Mouse (Mus musculus) erythroblast, adult 5-6 weeks (primary cell): ENCODE measurements around the gene Ugt1a5. TPM values are rescaled to one million over a fixed set of nuclear protein-coding genes. Genes with fewer than 3 reads are reported as not detected.
"Not testable (repeated sequence)": the region's sequence is repeated elsewhere in the genome, so short reads cannot be mapped to it uniquely, and the experiment has no call there.

Experiments used
- ATAC-seq: replicated peaks from 2 replicates; pipeline ENCODE4 v1.8.0; 2016; ENCODE audit warnings: moderate number of reproducible peaks, mild to moderate bottlenecking, moderate TSS enrichment, inconsistent platforms; ENCODE audit not compliant: poor library complexity, low FRiP score, severe bottlenecking
- total RNA-seq, 2 experiments: library from RNA; stranded (forward) in 1 of 2; stranded (reverse) in 1 of 2; fragments of 150-400 nt in 1 of 2; fragments of 200-764, 138-1000 nt in 1 of 2; gene quantifications; 2 replicates each; pipeline versions ENCODE4 v1.2.3 to v1.2.4; 2015 to 2017; ENCODE audit warnings: low replicate concordance in 2 of 2

Ugt1a5 gene
- total RNA-seq, 2 experiments from 2014 or later: not detected

DNA sequence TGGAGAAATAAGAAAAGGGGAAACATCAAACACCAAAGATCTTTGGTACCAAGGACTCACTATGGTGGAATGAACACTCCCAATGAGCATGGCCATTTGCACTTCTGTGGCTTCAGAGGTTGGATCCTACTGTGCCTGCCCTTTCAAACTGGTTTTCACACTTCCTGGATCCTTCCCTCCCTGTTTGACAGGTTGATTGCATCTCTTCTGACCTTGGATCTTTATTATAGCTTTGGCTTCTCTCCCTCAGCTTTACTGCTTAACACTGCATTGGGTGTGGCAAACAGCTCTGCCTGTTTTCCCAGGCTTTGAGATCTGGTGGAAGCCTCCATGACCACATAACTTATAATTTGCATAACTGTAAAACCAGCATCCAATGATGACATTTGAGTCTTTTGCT, 54.5 kb downstream of the Ugt1a5 start:
- no peak for ATAC-seq

DNA sequence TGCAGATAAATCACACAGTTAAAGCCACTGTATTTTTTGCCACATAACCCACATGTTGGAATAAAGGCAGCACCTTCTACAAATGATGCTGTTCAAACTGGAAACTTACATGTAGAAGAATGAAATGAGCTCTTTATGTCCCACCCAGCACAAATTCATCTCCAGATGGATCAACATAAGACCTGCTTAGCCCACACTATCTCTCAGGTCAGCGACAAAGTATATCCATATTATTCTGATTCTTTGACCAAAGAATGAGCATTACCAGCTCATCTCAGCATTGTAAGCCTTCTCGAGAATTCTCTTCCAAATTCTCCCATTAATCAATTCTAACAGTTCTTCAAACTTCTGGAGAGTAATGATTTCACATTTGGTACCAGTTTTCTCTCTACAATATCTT, 56.4 kb downstream of the Ugt1a5 start:
- no peak for ATAC-seq

DNA sequence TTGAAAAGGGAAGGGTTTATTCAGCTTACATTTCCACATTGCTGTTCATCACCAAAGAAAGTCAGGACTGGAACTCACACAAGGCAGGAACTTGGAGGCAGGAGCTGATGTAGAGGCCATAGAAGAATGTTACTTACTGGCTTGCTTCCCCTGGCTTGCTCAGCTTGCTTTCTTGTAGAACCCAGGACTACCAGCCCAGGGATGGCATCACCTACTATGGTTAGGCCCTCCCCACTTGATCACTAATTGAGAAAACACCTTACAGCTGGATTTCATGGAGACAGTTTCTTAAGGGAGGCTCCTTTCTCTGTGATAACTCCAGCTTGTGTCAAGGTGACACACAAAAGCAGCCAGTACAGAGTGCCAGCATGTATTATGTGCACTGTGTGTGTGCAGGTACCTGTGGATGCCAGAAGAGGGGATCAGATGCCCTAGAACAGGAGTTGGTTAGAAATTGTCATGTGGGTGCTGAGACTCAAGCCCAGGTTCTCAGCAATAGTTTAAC, 57.3 kb downstream of the Ugt1a5 start:
- ATAC-seq: not testable (repeated sequence)

DNA sequence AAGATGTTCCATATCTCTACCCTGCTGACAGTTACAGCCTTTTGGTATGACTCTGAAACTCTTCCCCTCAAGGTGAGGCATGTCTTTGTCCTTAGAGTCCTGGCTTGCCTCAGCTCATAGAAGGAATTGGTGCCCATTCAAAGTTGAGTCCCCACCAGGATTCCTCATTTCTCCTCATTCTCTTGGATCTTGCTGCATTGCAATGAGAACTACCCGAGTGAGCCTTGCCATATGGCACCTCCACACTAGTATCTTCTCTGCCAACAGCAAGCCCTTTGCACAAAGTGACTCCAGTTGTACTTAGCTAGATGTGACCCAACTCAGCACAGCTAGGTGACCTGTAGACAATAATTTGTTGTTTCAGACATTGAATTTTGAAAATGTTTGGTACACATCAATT, 57.8 kb downstream of the Ugt1a5 start:
- no peak for ATAC-seq

DNA sequence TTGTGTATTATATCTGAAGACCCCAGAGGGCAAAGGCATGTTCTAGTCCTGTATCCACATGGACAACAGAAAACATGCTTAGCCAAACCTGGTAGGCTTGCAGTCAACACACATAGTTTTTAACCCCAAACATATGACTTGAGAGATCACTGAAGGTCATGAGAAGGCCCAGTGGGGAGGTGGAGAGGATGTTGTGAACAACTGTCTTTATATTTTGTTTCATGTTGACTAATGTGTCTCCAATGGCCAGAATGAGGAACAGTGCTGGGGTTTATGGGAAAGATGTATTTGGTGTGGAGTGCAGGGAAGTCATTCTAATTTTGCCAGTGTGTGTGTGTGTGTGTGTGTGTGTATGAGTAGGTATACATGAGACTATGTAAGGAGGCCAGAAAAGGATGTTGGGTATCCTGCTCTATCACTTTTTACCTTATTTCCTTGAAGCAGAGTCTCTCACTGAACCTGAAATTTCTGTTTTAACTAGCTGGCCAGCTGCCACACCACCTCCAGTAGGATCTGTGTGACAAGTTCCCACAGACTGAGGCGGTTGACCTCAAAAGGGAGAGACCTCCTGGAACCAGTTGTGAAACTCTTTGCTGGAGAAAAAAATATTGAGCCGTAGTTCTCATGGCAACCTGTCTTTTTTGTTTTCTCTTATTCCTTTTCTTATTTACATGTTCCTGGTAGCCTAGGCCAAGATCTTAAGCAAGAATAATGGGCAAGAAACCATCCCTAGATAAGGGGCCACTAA, 58.4 kb downstream of the Ugt1a5 start:
- no peak for ATAC-seq

DNA sequence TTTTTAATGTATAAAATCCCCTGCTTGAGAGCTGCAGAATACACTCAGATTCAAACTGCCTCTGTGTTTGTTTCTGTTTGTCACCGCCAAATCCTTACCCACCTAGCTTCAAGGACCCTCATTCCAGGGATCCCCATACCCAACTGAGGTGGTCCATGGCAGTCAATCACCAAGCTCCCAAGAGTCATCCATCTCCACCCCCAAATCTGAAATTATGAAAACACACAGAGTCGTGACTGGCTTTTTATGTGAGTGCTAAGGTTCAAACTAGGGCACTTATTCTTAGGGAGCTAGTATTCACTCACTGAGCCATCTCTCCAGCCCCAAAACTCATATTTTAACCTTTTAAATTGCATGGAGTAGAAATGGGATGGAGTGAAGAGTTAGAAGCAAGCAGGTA, 59.5 kb downstream of the Ugt1a5 start:
- not testable (repeated sequence) for ATAC-seq

DNA sequence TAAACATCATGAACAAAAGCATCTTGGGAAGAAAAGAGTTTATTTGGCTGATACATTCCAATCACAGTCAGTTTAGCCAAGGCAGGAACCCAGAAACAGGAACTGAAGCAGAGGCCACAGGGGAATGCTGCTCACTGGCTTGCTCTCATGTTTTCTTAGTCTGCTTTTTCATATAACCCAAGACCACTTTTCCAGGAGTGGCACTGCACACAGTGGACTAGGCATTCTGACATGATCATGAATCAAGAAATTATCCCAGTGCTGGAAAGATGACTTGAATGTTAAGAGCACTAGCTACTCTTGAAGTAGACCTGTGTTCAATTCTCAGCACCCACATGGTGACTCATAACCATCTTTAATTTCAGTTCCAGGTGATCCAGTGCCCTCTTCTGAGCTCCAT, 59.9 kb downstream of the Ugt1a5 start:
- ATAC-seq: no peak

DNA sequence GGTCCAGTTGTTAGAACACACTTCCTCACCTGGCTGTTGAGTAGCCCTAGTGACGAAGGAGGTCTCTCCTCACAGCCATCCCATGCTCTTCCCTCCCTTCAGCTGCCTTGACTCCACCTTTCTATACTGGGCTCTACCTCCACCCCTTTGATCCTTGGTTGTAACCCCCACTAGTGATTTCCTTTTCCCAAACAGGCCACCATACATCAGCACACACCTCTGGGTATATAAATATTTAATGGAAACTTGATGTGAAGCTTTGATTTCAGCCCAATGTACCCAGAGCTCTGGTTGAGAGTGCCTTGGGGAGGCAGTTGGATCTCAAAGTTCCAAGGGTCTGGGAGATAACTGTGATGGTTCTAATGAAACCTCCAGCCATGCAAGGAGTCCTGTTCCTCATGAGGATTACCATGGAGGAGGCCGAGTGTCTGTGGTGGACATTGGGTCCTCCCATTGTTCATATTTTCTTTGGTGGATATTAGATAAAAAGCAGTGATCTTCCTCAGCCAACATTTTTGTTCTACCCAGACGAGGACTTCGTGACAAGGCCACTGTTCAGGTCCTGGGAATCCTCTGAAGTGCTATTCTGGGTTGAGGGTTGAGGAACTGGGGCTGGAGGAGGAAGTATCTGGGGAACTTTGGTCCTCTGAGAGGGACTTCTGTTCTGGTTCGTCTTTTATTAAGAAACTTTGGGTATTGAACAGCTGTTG, 61.0 kb downstream of the Ugt1a5 start, which contains the start of gene Mroh2a:
Mroh2a (plus strand) TSS at position 317 of the 710 bp plus-strand sequence.
- no peak for ATAC-seq

DNA sequence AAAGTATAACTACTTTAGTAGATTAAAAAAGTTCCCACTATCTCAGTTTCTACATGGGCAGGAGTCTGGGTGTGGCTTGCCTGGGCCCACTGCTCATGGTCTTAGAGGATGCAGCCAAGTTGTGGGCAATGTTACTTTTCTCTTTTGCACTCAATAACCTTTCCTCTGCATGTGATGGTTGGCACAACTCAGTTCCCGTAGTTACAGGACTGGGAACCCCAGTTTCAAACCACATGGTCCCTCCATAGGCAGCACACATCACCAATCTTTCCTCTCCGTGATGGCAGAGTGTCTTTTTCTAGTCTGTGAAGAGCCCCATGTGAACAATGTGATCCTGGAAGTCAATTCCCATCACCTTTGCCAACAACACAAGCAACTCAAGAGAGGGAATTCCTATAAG, 61.7 kb downstream of the Ugt1a5 start:
- ATAC-seq: peak; percentile 23; the same call in 1 of the 2 replicates

DNA sequence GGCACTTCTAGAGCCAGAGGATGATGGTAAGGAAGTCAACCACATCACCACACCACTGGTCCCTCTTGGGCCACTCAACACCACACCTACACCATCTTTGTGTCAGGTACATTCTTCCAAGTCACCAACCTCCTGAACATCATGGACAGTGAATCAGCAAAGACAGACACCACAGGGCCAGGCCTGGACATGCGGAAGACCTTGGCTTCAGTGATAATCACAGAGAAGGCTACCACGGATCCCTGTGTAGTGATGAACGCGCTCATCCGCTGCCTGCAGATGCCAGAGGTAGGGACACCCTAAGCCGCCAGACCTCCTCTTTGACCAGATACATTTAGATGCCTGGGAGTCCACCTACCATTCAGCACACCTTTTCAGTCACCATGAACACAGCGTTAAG, 62.3 kb downstream of the Ugt1a5 start:
- ATAC-seq: no peak

DNA sequence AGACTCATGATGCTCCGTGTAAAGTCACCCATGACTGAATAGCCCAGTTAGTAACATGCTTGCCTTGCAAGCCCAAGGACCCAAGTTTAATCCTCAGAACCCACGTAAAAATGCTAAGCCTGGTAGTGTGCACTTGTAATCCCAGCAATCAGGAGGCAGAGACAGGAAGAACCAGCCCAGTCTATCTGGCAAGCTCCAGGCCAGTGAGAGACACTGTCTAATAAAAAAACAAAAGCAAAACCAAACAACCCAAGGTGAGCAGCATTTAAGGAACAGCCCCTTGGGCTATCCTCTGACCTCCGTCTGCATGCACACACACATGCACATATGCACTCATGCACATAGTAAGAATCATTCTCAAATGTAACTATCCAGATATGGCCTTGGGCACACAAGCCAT, 63.8 kb downstream of the Ugt1a5 start:
- no peak for ATAC-seq

DNA sequence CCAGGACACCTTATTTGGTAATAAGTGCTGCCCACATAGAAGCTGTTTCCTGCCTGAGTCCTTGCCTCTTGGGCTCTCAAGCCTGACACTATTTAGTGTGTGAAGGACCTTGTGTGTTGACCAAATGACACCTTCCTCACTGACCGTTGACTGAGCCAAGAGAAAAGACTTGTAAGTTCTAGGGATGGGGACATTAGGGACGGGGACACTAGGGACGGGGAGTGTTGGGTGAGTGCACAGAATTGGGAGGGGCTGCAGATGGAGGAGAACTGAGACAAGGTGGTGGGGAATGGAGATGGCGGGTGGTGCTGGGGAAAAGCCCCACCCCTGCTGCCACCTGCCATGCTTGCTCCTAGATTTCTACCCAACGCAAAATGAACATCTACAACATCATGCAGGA, 64.2 kb downstream of the Ugt1a5 start:
- no peak for ATAC-seq

DNA sequence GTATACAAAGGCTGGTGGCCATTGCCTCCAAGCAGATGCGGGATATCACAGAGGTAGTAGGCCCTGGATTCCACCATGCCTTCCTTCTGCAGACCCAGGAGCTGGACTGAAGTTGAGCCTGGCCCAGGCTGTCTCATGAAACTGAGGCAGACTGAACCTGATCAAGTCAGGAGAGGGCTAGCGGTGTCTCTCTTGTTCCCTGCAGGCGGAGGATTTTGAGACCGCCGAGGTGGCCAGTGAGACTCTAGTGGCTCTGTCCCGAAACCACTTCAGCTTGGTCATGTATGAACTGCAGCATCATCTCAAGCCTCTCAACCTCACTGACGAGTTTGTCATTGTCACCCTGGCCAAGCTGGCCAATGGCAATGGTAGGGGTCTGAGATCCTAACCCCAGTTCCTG, 64.6 kb downstream of the Ugt1a5 start:
- ATAC-seq: no peak

DNA sequence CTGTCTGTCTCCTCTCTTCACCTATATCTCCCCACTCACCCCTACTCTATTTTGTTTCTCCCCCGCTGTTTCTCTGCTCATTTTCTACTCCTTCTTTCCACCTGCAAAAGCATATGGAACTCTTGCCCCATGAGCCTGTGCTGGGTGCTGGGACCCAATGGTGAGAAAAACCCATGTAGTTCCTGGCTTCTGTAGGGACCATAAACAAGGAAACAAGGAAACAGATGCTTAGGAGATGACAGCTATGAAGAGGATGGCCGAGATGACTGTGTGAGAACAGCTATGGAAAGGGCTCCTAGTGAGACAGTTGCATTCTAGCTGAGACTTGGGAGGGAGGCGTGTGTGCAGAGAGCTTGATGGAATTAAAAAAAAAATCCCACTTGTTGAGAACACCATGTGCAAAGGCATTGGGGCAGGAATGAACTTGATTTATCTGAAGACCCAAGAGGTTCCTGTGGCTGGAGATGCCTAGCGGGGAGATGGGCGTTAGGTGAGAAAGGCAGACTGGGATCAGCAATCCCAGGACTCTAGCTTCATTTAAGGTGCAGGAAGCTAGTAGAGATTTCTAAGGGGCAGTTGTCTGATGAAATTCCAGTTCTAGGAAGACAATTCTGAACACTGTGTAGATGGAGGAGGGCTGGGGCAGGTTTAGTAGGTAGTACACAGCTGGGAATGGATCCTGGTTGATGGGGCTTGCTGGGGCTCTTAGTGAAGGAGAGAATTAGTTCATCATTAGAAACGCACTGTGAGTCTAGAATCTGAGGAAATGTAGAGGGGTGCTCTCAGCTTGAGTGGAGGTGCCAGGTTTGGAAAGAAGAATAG, 65.4 kb downstream of the Ugt1a5 start:
- no peak for ATAC-seq

DNA sequence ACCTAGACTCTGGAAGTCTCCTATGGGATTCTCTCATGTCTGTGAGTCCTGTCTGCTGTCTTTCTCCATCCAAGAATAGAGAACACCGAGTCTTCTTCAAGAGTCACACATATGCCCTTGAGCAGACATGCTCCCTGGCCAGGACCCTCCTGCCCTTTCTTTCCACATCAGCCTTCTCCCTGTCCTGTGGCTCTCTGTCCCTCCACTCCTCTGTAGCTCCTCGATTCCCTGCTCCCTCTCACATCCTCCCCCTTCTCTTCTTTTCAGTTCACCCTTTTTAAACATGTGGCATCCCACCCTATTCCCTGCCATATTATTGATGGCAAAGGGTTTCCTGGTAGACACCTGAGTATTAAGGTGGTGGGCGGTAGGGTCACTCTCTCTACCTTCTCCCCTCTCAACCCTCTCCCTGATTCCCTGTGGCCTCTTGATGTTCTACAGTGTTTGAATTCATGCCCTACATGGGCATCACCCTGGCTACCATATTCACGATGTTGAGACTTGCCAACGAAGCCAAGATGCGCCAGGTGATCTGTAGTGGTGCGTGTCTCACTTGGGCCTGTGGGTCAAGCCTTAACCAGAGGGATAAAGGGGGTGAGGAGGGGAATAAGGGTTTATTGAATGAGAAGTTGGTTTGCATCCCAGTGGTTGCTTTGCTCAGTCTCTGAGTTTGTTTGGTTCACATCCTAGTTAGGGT, 66.1 kb downstream of the Ugt1a5 start:
- ATAC-seq: no peak

DNA sequence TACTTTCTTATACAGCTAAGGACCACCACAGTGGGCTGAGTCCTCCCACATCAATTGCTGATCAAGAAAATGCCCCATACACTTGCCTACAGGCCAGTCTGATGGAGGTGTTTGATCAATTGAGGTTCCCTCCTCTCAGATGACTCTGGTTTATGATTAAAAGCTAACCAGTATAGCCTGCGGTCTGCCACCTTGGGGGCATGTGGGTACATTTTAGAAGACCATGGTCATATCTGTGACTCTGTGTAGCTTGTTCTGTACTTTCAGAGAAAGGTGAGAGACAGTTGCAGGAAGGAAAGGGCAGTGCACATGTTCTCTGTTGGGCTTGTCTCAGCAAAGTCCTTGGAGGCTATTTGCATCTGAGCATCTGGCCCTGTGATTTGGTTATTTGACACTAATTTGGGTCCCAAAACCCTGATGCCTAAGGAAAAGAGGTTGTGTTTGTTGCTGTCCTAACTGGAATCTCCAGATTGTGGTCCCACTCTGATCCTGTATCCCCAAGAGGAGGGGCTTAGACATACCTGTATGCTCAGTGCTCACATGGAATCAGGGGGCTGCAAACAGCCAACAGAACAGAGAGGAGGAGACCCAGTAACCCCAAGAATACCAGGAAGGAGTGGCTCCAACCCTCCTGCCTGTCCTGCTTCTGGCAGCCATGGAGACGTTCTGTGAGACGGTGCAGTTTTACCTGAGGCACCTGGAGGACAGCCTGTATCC, 67.0 kb downstream of the Ugt1a5 start:
- ATAC-seq: no peak

DNA sequence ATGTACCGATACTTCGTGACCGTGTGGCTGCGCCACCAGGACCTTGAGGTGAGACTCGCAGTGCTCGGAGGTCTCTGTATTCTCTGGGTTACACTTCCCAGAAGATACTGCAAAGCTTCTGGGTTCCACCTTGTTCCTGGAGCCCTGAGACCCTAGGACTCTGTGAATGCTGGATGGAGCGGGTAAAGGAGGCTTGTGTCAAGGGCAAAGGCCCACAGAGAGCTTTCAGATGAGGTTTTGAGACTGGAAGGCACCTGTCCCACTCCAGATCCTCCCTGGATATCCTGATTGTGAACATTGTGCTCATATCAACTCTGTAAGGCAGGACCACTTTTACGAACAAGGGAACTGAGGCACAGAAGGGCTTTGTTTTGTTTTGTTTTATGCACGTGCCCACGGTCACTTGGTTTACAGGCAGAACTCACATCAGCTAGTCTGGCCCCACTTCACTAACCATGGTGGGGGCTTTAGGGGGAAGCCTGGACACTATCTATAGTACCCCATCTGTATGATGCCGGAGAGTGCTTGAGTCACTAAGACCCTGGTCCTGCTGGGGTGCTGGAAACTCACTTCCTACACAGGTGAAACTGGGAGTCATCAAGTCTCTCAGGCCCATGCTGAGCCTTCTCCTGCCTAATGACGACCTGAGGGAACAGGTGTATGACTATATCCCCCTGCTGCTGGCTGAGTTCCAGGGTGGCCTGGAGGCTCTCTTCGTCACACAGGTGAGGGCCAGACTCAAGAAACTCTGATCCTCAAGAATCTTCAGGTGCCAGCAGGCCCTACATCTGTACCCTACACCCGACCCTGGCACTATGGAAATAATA, 67.8 kb downstream of the Ugt1a5 start:
- no peak for ATAC-seq

DNA sequence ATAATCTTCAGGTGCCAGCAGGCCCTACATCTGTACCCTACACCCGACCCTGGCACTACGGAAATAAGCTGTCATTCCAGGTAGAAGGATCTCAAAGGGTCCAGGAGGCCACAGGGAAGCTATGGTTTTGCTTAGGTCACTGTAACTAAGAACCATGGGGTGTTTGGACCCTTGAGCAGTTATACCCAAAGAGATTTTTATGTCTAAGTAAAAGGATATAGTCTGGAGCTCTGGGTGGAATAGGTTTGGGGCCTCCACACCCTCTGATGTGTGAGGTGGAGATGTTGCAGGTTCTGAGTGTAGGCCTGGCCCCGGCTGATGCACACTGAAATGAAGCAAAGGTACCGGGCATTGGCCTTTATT, 68.4 kb downstream of the Ugt1a5 start:
- no peak for ATAC-seq
